Mouse (Mus musculus) heart, embryonic 16.5 days (tissue): ENCODE data around the gene Mcm7. TPM values are rescaled to one million over a fixed set of nuclear protein-coding genes. Genes with fewer than 3 reads are reported as not detected.
A peak's percentile ranks its signal among the peaks of the same experiment; 100 is the strongest.

Experiments used
- ATAC-seq: fragments of 200-750 bp; cut with Nextera tagmentation; replicated peaks from 2 replicates; pipeline ENCODE4 v1.8.0; 2017; ENCODE audit warnings: moderate number of reproducible peaks; ENCODE audit not compliant: insufficient read depth, low FRiP score; ENCODE audit errors: extremely low read depth
- H3K27ac ChIP-seq: fragments of 300-500 bp; sonication (generic); 2 replicates; pipeline ENCODE4 v1.5.1; 2014; ENCODE audit warnings: mild to moderate bottlenecking, low read length, control low read depth, moderate library complexity
- H3K27me3 ChIP-seq: fragments of 300-500 bp; sonication (generic); 2 replicates; pipeline ENCODE4 v1.6.1; 2014; ENCODE audit warnings: low read length, mixed read lengths; ENCODE audit not compliant: control insufficient read depth, insufficient read depth
- H3K36me3 ChIP-seq: fragments of 300-500 bp; sonication (generic); 2 replicates; pipeline ENCODE4 v1.6.1; 2014; ENCODE audit not compliant: control insufficient read depth, insufficient read depth
- H3K4me1 ChIP-seq: fragments of 300-500 bp; sonication (generic); 2 replicates; pipeline ENCODE4 v1.6.1; 2014; ENCODE audit warnings: low read length, mixed read lengths; ENCODE audit not compliant: control insufficient read depth, insufficient read depth
- H3K4me2 ChIP-seq: fragments of 300-500 bp; sonication (generic); 2 replicates; pipeline ENCODE4 v1.6.1; 2014; ENCODE audit warnings: low read depth, mild to moderate bottlenecking, control low read depth, low read length
- H3K4me3 ChIP-seq: fragments of 300-500 bp; sonication (generic); 2 replicates; pipeline ENCODE4 v1.5.1; 2014; ENCODE audit warnings: mild to moderate bottlenecking, control low read depth, low read length
- H3K9ac ChIP-seq: fragments of 300-500 bp; sonication (generic); 2 replicates; pipeline ENCODE4 v1.6.1; 2014; ENCODE audit warnings: low read length, control low read depth
- H3K9me3 ChIP-seq: fragments of 300-500 bp; sonication (generic); replicated peaks from 2 replicates; pipeline ENCODE4 v1.6.1; 2016; ENCODE audit warnings: low read length; ENCODE audit not compliant: control insufficient read depth
- WGBS: fragments of 180-500 bp; shearing (Covaris S2); extraction: QIAGEN DNeasy Blood & Tissue Kit; methylation state at CpG from one replicate; pipeline ENCODE4 v1.1.7; 2014; 5-methylcytosine and 5-hydroxymethylcytosine counted together
- polyA plus RNA-seq: library from polyadenylated mRNA; unstranded; fragments of >200 nt; fragmentation: Nextera tagmentation; extraction: Ambion mirVana; gene quantifications from 2 replicates; pipeline ENCODE4 v1.2.1, GENCODE M21; 2015

The Mcm7 gene
- polyA plus RNA-seq, 1 experiment from 2014 or later, result 126 TPM

GRCm38 (mm10) chr5:138160842-138161665, 11.2 kb downstream of the Mcm7 start, which contains the start of gene Cops6:
Gene Cops6, plus strand, starts transcription at chr5:138161071.
- peak; percentile 96 for ATAC-seq
- WGBS, result under 1% methylated on average over 42 of the region's 42 CpGs

GRCm38 (mm10) chr5:138160224-138160762, 11.9 kb downstream of the Mcm7 start:
- Histone ChIP-seq H3K9me3 (no peaks in the 10 kb centered on the region), H3K4me1 (peaks cover 15% of the 10 kb centered on the region), H3K27me3 (no peaks in the 10 kb centered on the region), H3K4me2 (peak overlapping the region; percentile 73), H3K27ac (peak overlapping the region; percentile 71), H3K36me3 (peaks cover 25% of the 10 kb centered on the region), H3K9ac (peak overlapping the region; percentile 93), H3K4me3 (peak overlapping the region; percentile 89)
- no peak for ATAC-seq
- WGBS, result 67% methylated on average over 7 of the region's 7 CpGs

More at GRCm38 (mm10) chr5:138160842-138161665, 11.2 kb downstream of the Mcm7 start, which contains the start of gene Cops6:
- Histone ChIP-seq H3K4me3 (peak within 1 kb of the TSS; percentile 89), H3K9ac (peak within 1 kb of the TSS; percentile 93), H3K27ac (peak within 1 kb of the TSS; percentile 76), H3K27me3 (no peaks in the 10 kb centered on the region), H3K9me3 (no peaks in the 10 kb centered on the region), H3K4me1 (peaks cover 15% of the 10 kb centered on the region), H3K4me2 (peak within 1 kb of the TSS; percentile 94), H3K36me3 (peaks cover 32% of the 10 kb centered on the region)

- Histone ChIP-seq H3K9me3 (no peaks in the 10 kb centered on the region), H3K4me2 (peak within 1 kb of the TSS; percentile 87), H3K36me3 (peaks cover 7% of the 10 kb centered on the region), H3K27me3 (no peaks in the 10 kb centered on the region), H3K4me3 (peak within 1 kb of the TSS; percentile 90), H3K4me1 (peaks cover 10% of the 10 kb centered on the region), H3K27ac (peak within 1 kb of the TSS; percentile 88), H3K9ac (peak within 1 kb of the TSS; percentile 89)
- peak; percentile 96 for ATAC-seq
- WGBS, result 1% methylated on average over 31 of the region's 31 CpGs
These were observed 16.7 kb downstream of the Mcm7 start, which contains the start of gene Zfp113 for GRCm38 (mm10) chr5:138155443-138155976. Gene Zfp113, minus strand, starts transcription at chr5:138155744.

- Histone ChIP-seq H3K9ac (peak overlapping the region; percentile 89), H3K4me3 (peak overlapping the region; percentile 90), H3K36me3 (peaks cover 11% of the 10 kb centered on the region), H3K27ac (no peak overlapping the region), H3K4me1 (peaks cover 8% of the 10 kb centered on the region), H3K27me3 (no peaks in the 10 kb centered on the region), H3K4me2 (peak overlapping the region; percentile 87), H3K9me3 (no peaks in the 10 kb centered on the region)
- no peak for ATAC-seq
- 72% methylated on average over 3 of the region's 3 CpGs for WGBS
These were observed 17.8 kb downstream of the Mcm7 start for GRCm38 (mm10) chr5:138154390-138154789.

GRCm38 (mm10) chr5:138138585-138138984, 33.6 kb downstream of the Mcm7 start:
- H3K9ac ChIP-seq, result no peak overlapping the region
- H3K27ac ChIP-seq, result no peak overlapping the region
- WGBS, result 68% methylated on average over 4 of the region's 4 CpGs
- H3K9me3 ChIP-seq, result no peaks in the 10 kb centered on the region
- peaks cover 25% of the 10 kb centered on the region for H3K36me3 ChIP-seq
- H3K4me3 ChIP-seq, result no peak overlapping the region
- no peaks in the 10 kb centered on the region for H3K27me3 ChIP-seq
- no peak overlapping the region for H3K4me2 ChIP-seq
- H3K4me1 ChIP-seq, result no peaks in the 10 kb centered on the region
- ATAC-seq, result no peak

GRCm38 (mm10) chr5:138137935-138138549, 34.2 kb downstream of the Mcm7 start:
- H3K4me1 ChIP-seq, result no peaks in the 10 kb centered on the region
- peak; percentile 32 for ATAC-seq
- H3K4me3 ChIP-seq, result no peak overlapping the region
- H3K36me3 ChIP-seq, result peaks cover 25% of the 10 kb centered on the region
- H3K27me3 ChIP-seq, result no peaks in the 10 kb centered on the region
- 60% methylated on average over 8 of the region's 8 CpGs for WGBS
- no peak overlapping the region for H3K9ac ChIP-seq
- H3K9me3 ChIP-seq, result no peaks in the 10 kb centered on the region
- no peak overlapping the region for H3K27ac ChIP-seq
- H3K4me2 ChIP-seq, result no peak overlapping the region

- H3K36me3 ChIP-seq, result peaks cover 25% of the 10 kb centered on the region
- H3K9me3 ChIP-seq, result no peaks in the 10 kb centered on the region
- H3K4me3 ChIP-seq, result no peak overlapping the region
- no peak overlapping the region for H3K4me2 ChIP-seq
- H3K9ac ChIP-seq, result no peak overlapping the region
- H3K27me3 ChIP-seq, result no peaks in the 10 kb centered on the region
- no peaks in the 10 kb centered on the region for H3K4me1 ChIP-seq
- WGBS, result 55% methylated on average over 4 of the region's 4 CpGs
- 0 out of 2 replicates have a peak, but pooled peaks have one; percentile 28 for ATAC-seq
- H3K27ac ChIP-seq, result no peak overlapping the region
These were observed 35.0 kb downstream of the Mcm7 start for GRCm38 (mm10) chr5:138137257-138137656.

GRCm38 (mm10) chr5:138132425-138133064, 39.7 kb downstream of the Mcm7 start:
- no peaks in the 10 kb centered on the region for H3K27me3 ChIP-seq
- no peaks in the 10 kb centered on the region for H3K9me3 ChIP-seq
- 83% methylated on average over 5 of the region's 5 CpGs for WGBS
- H3K9ac ChIP-seq, result no peak overlapping the region
- H3K27ac ChIP-seq, result no peak overlapping the region
- no peaks in the 10 kb centered on the region for H3K4me1 ChIP-seq
- H3K4me3 ChIP-seq, result no peak overlapping the region
- peaks cover 52% of the 10 kb centered on the region for H3K36me3 ChIP-seq
- H3K4me2 ChIP-seq, result no peak overlapping the region
- no peak for ATAC-seq
